Mouse (Mus musculus) neural tube, embryonic 11.5 days (tissue): ENCODE measurements at regions not wholly inside any gene's neighbourhood (a gene's known extent, or its start where the extent isn't known, plus 50 kb on each side); places are given as distances from the start of the nearest gene placed in this dataset.

ENCODE experiments used
- ATAC-seq: fragments of 200-750 bp; cut with Nextera tagmentation; 2 replicates; pipeline ENCODE4 v1.8.0; 2017; ENCODE audit warnings: moderate number of reproducible peaks, mild to moderate bottlenecking, moderate TSS enrichment, moderate library complexity; ENCODE audit not compliant: insufficient read depth, low FRiP score, low TSS enrichment
- DNase-seq: peaks from one replicate; pipeline ENCODE4 v3.0.0-alpha.2; 2015; ENCODE audit warnings: low spot score
- H3K27ac ChIP-seq: fragments of 300-500 bp; sonication (generic); 2 replicates; pipeline ENCODE4 v1.5.1; 2014; ENCODE audit warnings: low read depth, mild to moderate bottlenecking, low read length
- H3K27me3 ChIP-seq: fragments of 300-500 bp; sonication (generic); 2 replicates; pipeline ENCODE4 v1.6.1; 2014; ENCODE audit warnings: mild to moderate bottlenecking, low read length, mixed read lengths; ENCODE audit not compliant: control insufficient read depth, insufficient read depth
- H3K36me3 ChIP-seq: fragments of 300-500 bp; sonication (generic); 2 replicates; pipeline ENCODE4 v1.6.1; 2014; ENCODE audit warnings: mild to moderate bottlenecking, low read length, moderate library complexity, mixed read lengths; ENCODE audit not compliant: control insufficient read depth, insufficient read depth
- H3K4me1 ChIP-seq: fragments of 300-500 bp; sonication (generic); 2 replicates; pipeline ENCODE4 v1.6.1; 2014; ENCODE audit warnings: low read length, mixed read lengths; ENCODE audit not compliant: control insufficient read depth, insufficient read depth
- H3K4me2 ChIP-seq: fragments of 300-500 bp; sonication (generic); 2 replicates; pipeline ENCODE4 v1.6.1; 2014; ENCODE audit warnings: low read depth, mild to moderate bottlenecking, moderate library complexity
- H3K4me3 ChIP-seq: fragments of 300-500 bp; sonication (generic); 2 replicates; pipeline ENCODE4 v1.5.1; 2014; ENCODE audit warnings: low read depth, low read length
- H3K9ac ChIP-seq: fragments of 300-500 bp; sonication (generic); 2 replicates; pipeline ENCODE4 v1.6.1; 2014; ENCODE audit warnings: mild to moderate bottlenecking, low read length
- H3K9me3 ChIP-seq: fragments of 300-500 bp; sonication (generic); 2 replicates; pipeline ENCODE4 v1.6.1; 2016; ENCODE audit warnings: low read length; ENCODE audit not compliant: control insufficient read depth
- WGBS: fragments of 180-500 bp; shearing (Covaris S2); extraction: QIAGEN DNeasy Blood & Tissue Kit; methylation state at CpG from one replicate; pipeline ENCODE4 v1.1.7; 2014; 5-methylcytosine and 5-hydroxymethylcytosine counted together

GRCm38 (mm10) chr2:73987441-73988105, 76.4 kb upstream of the Atp5g3 start:
- no peak for DNase-seq
- Histone ChIP-seq H3K27ac (no peak overlapping the region), H3K9ac (no peak overlapping the region), H3K4me2 (no peak overlapping the region), H3K36me3 (no peaks in the 10 kb centered on the region), H3K4me1 (peaks cover 10% of the 10 kb centered on the region), H3K27me3 (no peaks in the 10 kb centered on the region), H3K9me3 (no peaks in the 10 kb centered on the region), H3K4me3 (no peak overlapping the region)
- no peak for ATAC-seq
- 85% methylated on average over 10 of the region's 10 CpGs for WGBS

GRCm38 (mm10) chr2:73985911-73986250, 74.8 kb upstream of the Atp5g3 start:
- no peak for DNase-seq
- Histone ChIP-seq H3K27me3 (no peaks in the 10 kb centered on the region), H3K9me3 (no peaks in the 10 kb centered on the region), H3K27ac (no peak overlapping the region), H3K4me3 (no peak overlapping the region), H3K9ac (no peak overlapping the region), H3K4me2 (no peak overlapping the region), H3K4me1 (no peaks in the 10 kb centered on the region), H3K36me3 (no peaks in the 10 kb centered on the region)
- no peak for ATAC-seq
- WGBS = 79% methylated on average over 6 of the region's 6 CpGs

- Histone ChIP-seq H3K4me2 (no peak overlapping the region), H3K4me1 (no peaks in the 10 kb centered on the region), H3K36me3 (no peaks in the 10 kb centered on the region), H3K27me3 (no peaks in the 10 kb centered on the region), H3K27ac (no peak overlapping the region), H3K9me3 (no peaks in the 10 kb centered on the region), H3K4me3 (no peak overlapping the region), H3K9ac (no peak overlapping the region)
- 86% methylated on average over 14 of the region's 14 CpGs for WGBS
- ATAC-seq (no peak), DNase-seq (no peak)
These were observed 74.2 kb upstream of the Atp5g3 start for GRCm38 (mm10) chr2:73985238-73985910.

DNA sequence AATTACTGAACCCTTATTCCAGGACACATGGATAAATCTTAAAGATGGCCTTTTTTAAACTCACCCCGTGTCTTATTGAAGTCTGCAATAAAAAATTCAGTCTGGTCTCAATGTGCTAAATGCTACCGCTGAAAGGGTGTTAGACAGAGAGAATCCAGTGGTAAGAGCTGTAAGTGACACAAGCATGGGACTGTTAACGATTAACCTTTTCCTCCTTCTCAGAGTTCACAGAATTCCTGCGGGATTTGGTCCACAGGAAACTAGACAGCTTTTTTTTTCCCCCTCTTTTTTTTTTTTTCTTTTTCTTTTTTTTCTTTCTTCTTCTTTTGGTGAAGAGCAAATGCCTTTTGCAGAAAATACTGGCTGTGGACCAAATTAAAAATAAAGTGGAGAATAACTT, 72.0 kb upstream of the Atp5g3 start:
- 26% methylated on average over 4 of the region's 4 CpGs for WGBS
- no peaks in the 10 kb centered on the region for H3K4me1 ChIP-seq
- no peak overlapping the region for H3K4me3 ChIP-seq
- no peaks in the 10 kb centered on the region for H3K27me3 ChIP-seq
- H3K4me2 ChIP-seq = no peak overlapping the region
- H3K36me3 ChIP-seq = no peaks in the 10 kb centered on the region
- ATAC-seq (no peak), DNase-seq (no peak)
- no peak overlapping the region for H3K9ac ChIP-seq
- H3K9me3 ChIP-seq = no peaks in the 10 kb centered on the region
- no peak overlapping the region for H3K27ac ChIP-seq

DNA sequence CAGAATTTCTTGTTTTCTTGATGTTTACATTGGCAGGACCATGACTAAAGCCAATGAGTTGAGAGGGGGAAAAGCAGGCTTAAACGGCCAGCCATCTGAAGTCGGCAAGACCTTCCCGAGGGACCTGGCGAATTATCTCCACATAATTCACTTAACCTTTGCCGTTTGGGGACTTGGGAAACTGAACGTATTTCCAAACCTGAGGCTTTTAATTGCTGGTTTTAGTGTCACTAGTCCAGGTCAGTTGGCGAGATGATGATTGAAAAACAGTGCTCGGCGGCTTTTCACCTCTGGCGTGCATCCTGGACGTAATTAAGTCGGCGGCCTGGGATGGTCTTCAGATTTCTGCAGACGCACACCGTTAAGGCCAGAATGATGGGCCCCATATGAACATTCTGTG, 66.9 kb upstream of the Atp5g3 start:
- Histone ChIP-seq H3K4me1 (no peaks in the 10 kb centered on the region), H3K27ac (no peak overlapping the region), H3K36me3 (no peaks in the 10 kb centered on the region), H3K9me3 (no peaks in the 10 kb centered on the region), H3K9ac (no peak overlapping the region), H3K4me2 (no peak overlapping the region), H3K4me3 (no peak overlapping the region), H3K27me3 (no peaks in the 10 kb centered on the region)
- 48% methylated on average over 15 of the region's 15 CpGs for WGBS
- DNase-seq (no peak), ATAC-seq (no peak)

DNA sequence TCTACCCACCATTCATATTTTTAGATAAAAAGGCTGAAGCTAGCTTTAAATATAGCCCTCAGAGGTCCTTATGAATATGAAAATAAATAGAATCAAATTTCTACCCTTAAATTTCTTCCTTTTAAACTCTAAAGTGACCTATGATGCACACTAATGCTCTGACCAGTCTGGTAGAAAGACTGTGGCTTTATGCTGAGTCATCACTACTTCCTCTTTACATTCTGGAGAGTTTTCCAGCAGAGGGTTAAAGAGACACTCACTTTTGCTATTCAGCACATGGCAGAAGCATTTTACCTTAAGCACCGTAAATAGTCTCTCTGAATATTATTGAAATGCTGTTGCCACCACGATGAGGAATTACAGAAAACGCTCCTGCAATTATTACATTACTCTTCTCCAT, 62.6 kb upstream of the Atp5g3 start:
- no peak overlapping the region for H3K9ac ChIP-seq
- H3K4me1 ChIP-seq = no peaks in the 10 kb centered on the region
- no peaks in the 10 kb centered on the region for H3K36me3 ChIP-seq
- no peaks in the 10 kb centered on the region for H3K9me3 ChIP-seq
- WGBS = 77% methylated on average over 3 of the region's 3 CpGs
- H3K4me2 ChIP-seq = no peak overlapping the region
- H3K27me3 ChIP-seq = no peaks in the 10 kb centered on the region
- no peak overlapping the region for H3K4me3 ChIP-seq
- H3K27ac ChIP-seq = no peak overlapping the region
- DNase-seq = no peak
- no peak for ATAC-seq

DNA sequence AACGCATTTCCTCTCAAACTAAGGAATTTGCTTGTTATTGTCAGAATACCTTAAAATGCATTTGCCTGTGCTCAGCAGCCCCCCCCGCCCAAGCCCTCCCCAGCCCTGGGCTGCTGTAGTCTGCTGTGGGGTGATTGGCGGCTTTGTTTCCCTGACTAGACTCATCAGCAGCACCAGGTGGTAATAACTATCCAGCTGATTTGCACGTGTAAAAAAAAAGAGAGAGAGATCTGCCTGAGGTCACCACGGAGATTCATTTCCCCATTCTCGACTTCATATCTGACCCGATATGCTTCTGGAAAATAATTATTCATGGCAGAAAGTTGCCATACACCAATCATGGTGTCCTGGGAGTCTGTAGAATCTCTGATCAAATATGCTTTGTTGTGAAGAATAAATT, 56.5 kb upstream of the Atp5g3 start:
- Histone ChIP-seq H3K4me3 (no peak overlapping the region), H3K27ac (no peak overlapping the region), H3K4me1 (peaks cover 7% of the 10 kb centered on the region), H3K9ac (no peak overlapping the region), H3K9me3 (no peaks in the 10 kb centered on the region), H3K4me2 (no peak overlapping the region), H3K36me3 (no peaks in the 10 kb centered on the region), H3K27me3 (no peaks in the 10 kb centered on the region)
- 68% methylated on average over 7 of the region's 7 CpGs for whole genome bisulfite sequencing
- no peak for ATAC-seq
- no peak for DNase-seq

DNA sequence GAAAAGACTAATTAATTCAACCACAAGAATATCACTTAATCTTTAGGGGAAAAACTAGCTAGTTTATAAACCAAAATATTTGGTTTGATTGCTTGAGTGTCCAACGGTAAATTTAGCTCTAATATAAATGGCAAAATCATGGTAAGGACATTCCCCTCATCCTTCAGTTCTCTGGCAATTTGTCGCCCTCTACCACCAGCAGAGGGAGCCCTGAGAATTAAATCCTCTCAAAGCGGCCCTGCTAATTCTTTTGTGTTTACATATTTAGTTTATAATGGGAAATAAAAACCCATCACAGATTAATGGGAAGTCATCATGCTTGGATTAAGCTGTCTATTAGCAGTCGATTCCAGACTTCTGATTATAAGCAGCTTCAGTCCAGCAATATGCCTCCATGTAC, 54.5 kb upstream of the Atp5g3 start:
- Histone ChIP-seq H3K9me3 (no peaks in the 10 kb centered on the region), H3K4me2 (no peak overlapping the region), H3K27me3 (no peaks in the 10 kb centered on the region), H3K27ac (no peak overlapping the region), H3K4me3 (no peak overlapping the region), H3K4me1 (peaks cover 7% of the 10 kb centered on the region), H3K36me3 (no peaks in the 10 kb centered on the region), H3K9ac (no peak overlapping the region)
- peak; percentile 63 for DNase-seq
- 20% methylated on average over 4 of the region's 4 CpGs for WGBS
- ATAC-seq = no peak
